Mouse (Mus musculus) CH12.LX (cell line): ENCODE measurements at regions not wholly inside any gene's neighbourhood (a gene's known extent, or its start where the extent isn't known, plus 50 kb on each side); places are given as distances from the start of the nearest gene placed in this dataset.

Source experiments
- CHD1 ChIP-seq: IDR thresholded peaks from 2 replicates; pipeline ENCODE4 v1.6.1; 2012; ENCODE audit warnings: low read depth, low read length, improper control_type of control experiment, inconsistent platforms
- E2F4 ChIP-seq: IDR thresholded peaks from 2 replicates; pipeline ENCODE4 v1.6.1; 2011; ENCODE audit warnings: low read depth, low read length, improper control_type of control experiment; ENCODE audit not compliant: insufficient replicate concordance
- JUND ChIP-seq: conservative IDR thresholded peaks from 2 replicates; pipeline ENCODE4 v1.6.1; 2011; ENCODE audit warnings: low read depth, low read length, improper control_type of control experiment
- KAT2A ChIP-seq: IDR thresholded peaks from 2 replicates; pipeline ENCODE4 v1.6.1; 2012; ENCODE audit warnings: low read length, improper control_type of control experiment, inconsistent platforms; ENCODE audit not compliant: insufficient replicate concordance
- NELFE ChIP-seq: IDR thresholded peaks from 2 replicates; pipeline ENCODE4 v1.6.1; 2011; ENCODE audit warnings: low read depth, low read length, improper control_type of control experiment
- POLR2A ChIP-seq: IDR thresholded peaks from 2 replicates; pipeline ENCODE4 v1.6.1; 2011; ENCODE audit warnings: low read depth, mild to moderate bottlenecking, improper control_type of control experiment, low read length
- SMC3 ChIP-seq: IDR thresholded peaks from 2 replicates; pipeline ENCODE4 v1.6.1; 2011; ENCODE audit warnings: low read depth, low read length, improper control_type of control experiment
- TCF12 ChIP-seq: IDR thresholded peaks from 2 replicates; pipeline ENCODE4 v1.6.1; 2014; ENCODE audit warnings: low read depth, mild to moderate bottlenecking, inconsistent platforms, low read length, improper control_type of control experiment
- USF1 ChIP-seq: IDR thresholded peaks from 2 replicates; pipeline ENCODE4 v1.6.1; 2014; ENCODE audit warnings: low read depth, mild to moderate bottlenecking, inconsistent platforms, low read length, improper control_type of control experiment
- ZKSCAN1 ChIP-seq: IDR thresholded peaks from 2 replicates; pipeline ENCODE4 v1.6.1; 2012; ENCODE audit warnings: low read depth, inconsistent platforms, low read length, improper control_type of control experiment, borderline replicate concordance

- no peak for TF ChIP-seq SMC3
- no peak for TF ChIP-seq ZKSCAN1
- no peak for TF ChIP-seq KAT2A
- TF ChIP-seq NELFE: no peak
- TF ChIP-seq POLR2A: no peak
- no peak for TF ChIP-seq TCF12
- TF ChIP-seq JUND: no peak
- no peak for TF ChIP-seq USF1
- no peak for TF ChIP-seq CHD1
- TF ChIP-seq E2F4: no peak
Observed at GRCm38 (mm10) chr6:6781556-6781955, 81.6 kb upstream of the Dlx6 start.
